Mouse (Mus musculus) gastrocnemius, postnatal 10 days (tissue): ENCODE data around the gene Inafm2. TPM values are rescaled to one million over a fixed set of nuclear protein-coding genes. Genes with fewer than 3 reads are reported as not detected.

Experiments
- DNase-seq: peaks from one replicate; pipeline ENCODE4 v3.0.0; 2021; ENCODE audit warnings: mixed read lengths
- long read RNA-seq, 2 experiments: library from polyadenylated mRNA; stranded (forward); transcript quantifications; one replicate each; pipeline ENCODE4 v2.0.0; 2021
- total RNA-seq, 2 experiments: library from RNA; stranded (reverse); gene quantifications; 2 replicates each; pipeline ENCODE4 v1.2.3; 2021

Gene Inafm2
- 1 to 10 TPM; 6.0 to 8.6 TPM for total RNA-seq
- long read RNA-seq, experiment 1, transcript Inafm2-201 (1 exons, 3,053 nt): major isoform, 5 of 5 reads
- long read RNA-seq, experiment 1, partial matches to known transcripts: 0 of 5 reads
- long read RNA-seq, experiment 1, other reads (novel, unspliced or antisense): 0 of 5 reads
- long read RNA-seq, experiment 2, partial matches to known transcripts: 0 of 3 reads
- long read RNA-seq, experiment 2, other reads (novel, unspliced or antisense): 0 of 3 reads

GRCm38 (mm10) chr2:118745232-118745884, at the start of gene Inafm2:
Gene Inafm2 (plus strand): TSS chr2:118745758.
- peak; percentile 87 for DNase-seq

- DNase-seq: peak; percentile 47
Measured at GRCm38 (mm10) chr2:118696451-118697308, 48.9 kb upstream of the Inafm2 start.

- no peak for DNase-seq
Measured at GRCm38 (mm10) chr2:118697311-118697877, 48.2 kb upstream of the Inafm2 start.

- DNase-seq: no peak
Measured at GRCm38 (mm10) chr2:118697955-118698354, 47.6 kb upstream of the Inafm2 start.

- DNase-seq: peak; percentile 94
Measured at GRCm38 (mm10) chr2:118700179-118701062, 45.1 kb upstream of the Inafm2 start.

GRCm38 (mm10) chr2:118701161-118701560, 44.4 kb upstream of the Inafm2 start:
- no peak for DNase-seq

GRCm38 (mm10) chr2:118701971-118702882, 43.3 kb upstream of the Inafm2 start:
- DNase-seq: no peak

- DNase-seq: peak; percentile 47
Measured at GRCm38 (mm10) chr2:118702883-118703761, 42.4 kb upstream of the Inafm2 start.

GRCm38 (mm10) chr2:118703913-118704730, 41.4 kb upstream of the Inafm2 start, which contains the start of gene Ankrd63:
Gene Ankrd63 (minus strand): TSS chr2:118703963.
- no peak for DNase-seq

- DNase-seq: no peak
Measured at GRCm38 (mm10) chr2:118706436-118706835, 39.1 kb upstream of the Inafm2 start.

GRCm38 (mm10) chr2:118708472-118708871, 37.1 kb upstream of the Inafm2 start:
- no peak for DNase-seq

- DNase-seq: no peak
Measured at GRCm38 (mm10) chr2:118709655-118710221, 35.8 kb upstream of the Inafm2 start.

- peak; percentile 69 for DNase-seq
Measured at GRCm38 (mm10) chr2:118711038-118711494, 34.5 kb upstream of the Inafm2 start.

- no peak for DNase-seq
Measured at GRCm38 (mm10) chr2:118713631-118714030, 31.9 kb upstream of the Inafm2 start.

- DNase-seq: no peak
Measured at GRCm38 (mm10) chr2:118714230-118714629, 31.3 kb upstream of the Inafm2 start.

GRCm38 (mm10) chr2:118716677-118717076, 28.9 kb upstream of the Inafm2 start:
- no peak for DNase-seq

GRCm38 (mm10) chr2:118723693-118724486, 21.7 kb upstream of the Inafm2 start:
- no peak for DNase-seq
